Mouse (Mus musculus): Measurements from ENCODE around the gene Hist1h2ah. TPM values are rescaled to one million over a fixed set of nuclear protein-coding genes. Genes with fewer than 3 reads are reported as not detected.
"Not testable (repeated sequence)": the region's sequence is repeated elsewhere in the genome, so short reads cannot be mapped to it uniquely, and the experiment has no call there.

Hist1h2ah gene
- 2.2 TPM for polyA plus RNA-seq (2012; fragmentation: generic; extraction: Trizol)

- H3K4me2 ChIP-seq (ENCODE audit: low read depth) = peak within 1 kb of the TSS; percentile 96
Measured at GRCm38 (mm10) chr13:22035267-22036148, at the start of gene Hist1h2ah, which contains the start of gene Hist1h2bk. Hist1h2ah (minus strand) TSS chr13:22035568. Hist1h2bk (plus strand) TSS chr13:22035870.

GRCm38 (mm10) chr13:22084140-22084539, 48.8 kb upstream of the Hist1h2ah start, which contains the start of gene Vmn1r188:
Vmn1r188 (plus strand) TSS chr13:22084440.
- not testable (repeated sequence) for H3K79me2 ChIP-seq (ENCODE audit: control insufficient read depth, insufficient read depth); H3K4me3 ChIP-seq; H3K4me2 ChIP-seq (ENCODE audit: low read depth); H3K27me3 ChIP-seq (ENCODE audit: control insufficient read depth, insufficient read depth, insufficient read length); H3K36me3 ChIP-seq (ENCODE audit: control insufficient read depth, insufficient read depth); H3ac ChIP-seq (ENCODE audit: control insufficient read depth, insufficient read length)

More at GRCm38 (mm10) chr13:22035267-22036148, at the start of gene Hist1h2ah, which contains the start of gene Hist1h2bk:
- not testable (repeated sequence) for H3ac ChIP-seq (ENCODE audit: control insufficient read depth, insufficient read length); H3K79me2 ChIP-seq (ENCODE audit: control insufficient read depth, insufficient read depth); H3K36me3 ChIP-seq (ENCODE audit: control insufficient read depth, insufficient read depth); H3K27me3 ChIP-seq (ENCODE audit: control insufficient read depth, insufficient read depth, insufficient read length)
- peak within 1 kb of the TSS; percentile 41 for H3K4me3 ChIP-seq
- TF ChIP-seq POLR2AphosphoS2 (IDR thresholded peaks at IDR 0.05; ENCODE audit: insufficient read length, low read depth) (peak; percentile 75), E2F4 (IDR thresholded peaks at IDR 0.05; ENCODE audit: insufficient read depth) (peak; percentile 97), POLR2A (IDR thresholded peaks at IDR 0.05; ENCODE audit: insufficient read length, low read depth) (peak; percentile 73)

- Histone ChIP-seq H3K27me3 (ENCODE audit: control insufficient read depth, insufficient read depth, insufficient read length) (no peaks in the 10 kb centered on the region), H3ac (ENCODE audit: control insufficient read depth, insufficient read length) (no peak overlapping the region), H3K36me3 (ENCODE audit: control insufficient read depth, insufficient read depth) (no peaks in the 10 kb centered on the region), H3K79me2 (ENCODE audit: control insufficient read depth, insufficient read depth) (no peaks in the 10 kb centered on the region), H3K4me2 (ENCODE audit: low read depth) (no peak overlapping the region), H3K4me3 (no peak overlapping the region)
- TF ChIP-seq POLR2A (IDR thresholded peaks at IDR 0.05; ENCODE audit: insufficient read length, low read depth) = no peak
- TF ChIP-seq CEBPB (IDR thresholded peaks at IDR 0.05; ENCODE audit: insufficient read depth, poor library complexity, severe bottlenecking) = no peak
- TF ChIP-seq USF1 (IDR thresholded peaks at IDR 0.05; ENCODE audit: low read depth) = no peak
- no peak for TF ChIP-seq SRF (IDR thresholded peaks at IDR 0.05; ENCODE audit: control insufficient read depth, insufficient read length, low read depth)
- no peak for TF ChIP-seq REST (IDR thresholded peaks at IDR 0.05; ENCODE audit: insufficient read depth, insufficient read length)
- TF ChIP-seq E2F4 (IDR thresholded peaks at IDR 0.05; ENCODE audit: insufficient read depth) = no peak
- no peak for TF ChIP-seq MAX (IDR thresholded peaks at IDR 0.05; ENCODE audit: low read depth)
- no peak for TF ChIP-seq POLR2AphosphoS2 (IDR thresholded peaks at IDR 0.05; ENCODE audit: insufficient read length, low read depth)
- TF ChIP-seq TCF3 (IDR thresholded peaks at IDR 0.05; ENCODE audit: insufficient read length, low read depth) = no peak
- TF ChIP-seq MYOG (IDR thresholded peaks at IDR 0.05; ENCODE audit: control insufficient read depth in 1 of 3, insufficient read depth in 1 of 3, insufficient read length in 2 of 3, low read depth in 2 of 3) = no peak
- no peak for TF ChIP-seq MYOD1 (IDR thresholded peaks at IDR 0.05; ENCODE audit: control insufficient read depth in 1 of 3, insufficient read length in 2 of 3, low read depth in 2 of 3)
- no peak for TF ChIP-seq TCF12 (IDR thresholded peaks at IDR 0.05; ENCODE audit: insufficient read depth, poor library complexity, severe bottlenecking)
Measured at GRCm38 (mm10) chr13:22063468-22063867, 28.1 kb upstream of the Hist1h2ah start.

- Histone ChIP-seq H3K36me3 (ENCODE audit: control insufficient read depth, insufficient read depth) (no peaks in the 10 kb centered on the region), H3K27me3 (ENCODE audit: control insufficient read depth, insufficient read depth, insufficient read length) (no peaks in the 10 kb centered on the region), H3K79me2 (ENCODE audit: control insufficient read depth, insufficient read depth) (no peaks in the 10 kb centered on the region), H3K4me3 (no peak overlapping the region), H3ac (ENCODE audit: control insufficient read depth, insufficient read length) (no peak overlapping the region), H3K4me2 (ENCODE audit: low read depth) (no peak overlapping the region)
- TF ChIP-seq MAX (IDR thresholded peaks at IDR 0.05; ENCODE audit: low read depth) (no peak), CEBPB (IDR thresholded peaks at IDR 0.05; ENCODE audit: insufficient read depth, poor library complexity, severe bottlenecking) (no peak), E2F4 (IDR thresholded peaks at IDR 0.05; ENCODE audit: insufficient read depth) (no peak), USF1 (IDR thresholded peaks at IDR 0.05; ENCODE audit: low read depth) (no peak), POLR2A (IDR thresholded peaks at IDR 0.05; ENCODE audit: insufficient read length, low read depth) (no peak), MYOG (IDR thresholded peaks at IDR 0.05; ENCODE audit: control insufficient read depth in 1 of 3, insufficient read depth in 1 of 3, insufficient read length in 2 of 3, low read depth in 2 of 3) (no peak), SRF (IDR thresholded peaks at IDR 0.05; ENCODE audit: control insufficient read depth, insufficient read length, low read depth) (no peak)
Measured at GRCm38 (mm10) chr13:22061422-22061821, 26.1 kb upstream of the Hist1h2ah start.

GRCm38 (mm10) chr13:22053754-22054153, 18.4 kb upstream of the Hist1h2ah start:
- H3ac ChIP-seq (ENCODE audit: control insufficient read depth, insufficient read length) = no peak overlapping the region
- H3K79me2 ChIP-seq (ENCODE audit: control insufficient read depth, insufficient read depth) = no peaks in the 10 kb centered on the region
- H3K27me3 ChIP-seq (ENCODE audit: control insufficient read depth, insufficient read depth, insufficient read length) = no peaks in the 10 kb centered on the region
- H3K4me3 ChIP-seq = no peak overlapping the region
- H3K36me3 ChIP-seq (ENCODE audit: control insufficient read depth, insufficient read depth) = no peaks in the 10 kb centered on the region
- H3K4me2 ChIP-seq (ENCODE audit: low read depth) = no peak overlapping the region
- no peak for TF ChIP-seq REST (IDR thresholded peaks at IDR 0.05; ENCODE audit: insufficient read depth, insufficient read length)
- no peak for TF ChIP-seq TCF12 (IDR thresholded peaks at IDR 0.05; ENCODE audit: insufficient read depth, poor library complexity, severe bottlenecking)
- TF ChIP-seq MAX (IDR thresholded peaks at IDR 0.05; ENCODE audit: low read depth) = no peak
- TF ChIP-seq USF1 (IDR thresholded peaks at IDR 0.05; ENCODE audit: low read depth) = no peak
- TF ChIP-seq CEBPB (IDR thresholded peaks at IDR 0.05; ENCODE audit: insufficient read depth, poor library complexity, severe bottlenecking) = no peak
- no peak for TF ChIP-seq TCF3 (IDR thresholded peaks at IDR 0.05; ENCODE audit: insufficient read length, low read depth)
- TF ChIP-seq SRF (IDR thresholded peaks at IDR 0.05; ENCODE audit: control insufficient read depth, insufficient read length, low read depth) = no peak
- no peak for TF ChIP-seq MYOG (IDR thresholded peaks at IDR 0.05; ENCODE audit: control insufficient read depth in 1 of 3, insufficient read depth in 1 of 3, insufficient read length in 2 of 3, low read depth in 2 of 3)
- TF ChIP-seq E2F4 (IDR thresholded peaks at IDR 0.05; ENCODE audit: insufficient read depth) = no peak
- no peak for TF ChIP-seq POLR2A (IDR thresholded peaks at IDR 0.05; ENCODE audit: insufficient read length, low read depth)
- no peak for TF ChIP-seq POLR2AphosphoS2 (IDR thresholded peaks at IDR 0.05; ENCODE audit: insufficient read length, low read depth)
- no peak for TF ChIP-seq MYOD1 (IDR thresholded peaks at IDR 0.05; ENCODE audit: control insufficient read depth in 1 of 3, insufficient read length in 2 of 3, low read depth in 2 of 3)
